Mouse (Mus musculus): Measurements from ENCODE around the gene Sbno2.
A peak's percentile ranks its signal among the peaks of the same experiment; 100 is the strongest.
"Not testable (repeated sequence)": the region's sequence is repeated elsewhere in the genome, so short reads cannot be mapped to it uniquely, and the experiment has no call there.

Sbno2 gene

GRCm38 (mm10) chr10:80057683-80058326 is 47.6 kb downstream of the Sbno2 start:
- no peak for DNase-seq (ENCODE audit: low spot score in 2 of 2)

DNA sequence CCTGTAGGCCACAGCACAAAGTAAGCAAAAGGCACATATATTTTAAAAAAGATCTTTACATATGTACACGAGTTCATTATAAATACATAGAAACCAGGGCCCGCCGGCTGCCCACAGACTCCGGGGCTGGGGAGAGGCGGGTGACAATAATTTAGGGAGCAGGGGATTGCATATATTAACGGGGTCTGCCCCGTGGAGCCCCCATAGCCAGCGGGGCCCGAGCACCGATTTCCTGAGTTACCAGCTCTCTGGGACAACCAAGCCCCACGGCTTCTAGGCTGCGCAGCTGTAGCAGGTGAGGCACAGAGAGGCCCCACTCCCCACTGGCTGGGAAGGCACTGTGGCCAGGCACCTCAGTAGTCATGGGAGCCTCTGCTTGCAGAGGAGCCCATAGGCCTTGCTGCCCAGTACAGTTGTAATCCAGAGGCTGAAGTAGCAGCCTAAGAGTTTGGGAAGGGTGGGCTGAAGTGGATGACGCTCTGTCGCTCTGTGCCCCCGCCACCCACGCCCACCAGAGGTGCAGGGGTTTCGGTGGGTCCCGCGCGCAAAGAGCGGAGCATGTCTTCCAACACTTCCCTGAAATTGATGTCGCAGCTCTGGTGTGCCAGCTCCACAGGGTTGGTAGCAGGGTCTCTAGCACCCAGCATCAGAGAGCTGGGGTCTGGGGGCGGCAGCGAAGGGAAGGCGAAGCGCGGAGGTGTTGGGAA is 48.2 kb downstream of the Sbno2 start:
- no peak for DNase-seq (ENCODE audit: low spot score in 2 of 2)

DNA sequence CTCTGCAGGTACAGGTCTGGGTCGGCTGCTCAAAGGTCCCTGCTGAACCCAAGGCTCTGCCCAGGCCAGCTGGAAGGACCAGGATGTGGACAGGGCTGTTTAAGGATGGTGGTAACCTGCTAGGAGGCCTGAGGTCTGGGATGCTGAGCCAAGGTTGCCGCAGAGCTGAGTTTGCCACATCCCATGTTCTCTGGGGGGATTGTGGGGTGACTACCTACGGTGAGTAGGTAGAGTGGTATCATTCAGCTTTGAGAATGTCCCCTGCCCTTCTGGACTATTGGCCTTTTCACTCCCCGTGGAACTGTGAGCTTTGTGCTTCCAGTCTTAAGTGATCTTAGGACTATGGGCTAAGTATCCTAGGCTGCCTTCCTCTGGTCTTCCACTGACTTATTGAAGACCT is 48.9 kb downstream of the Sbno2 start:
- DNase-seq (ENCODE audit: low spot score in 2 of 2) = no peak

DNA sequence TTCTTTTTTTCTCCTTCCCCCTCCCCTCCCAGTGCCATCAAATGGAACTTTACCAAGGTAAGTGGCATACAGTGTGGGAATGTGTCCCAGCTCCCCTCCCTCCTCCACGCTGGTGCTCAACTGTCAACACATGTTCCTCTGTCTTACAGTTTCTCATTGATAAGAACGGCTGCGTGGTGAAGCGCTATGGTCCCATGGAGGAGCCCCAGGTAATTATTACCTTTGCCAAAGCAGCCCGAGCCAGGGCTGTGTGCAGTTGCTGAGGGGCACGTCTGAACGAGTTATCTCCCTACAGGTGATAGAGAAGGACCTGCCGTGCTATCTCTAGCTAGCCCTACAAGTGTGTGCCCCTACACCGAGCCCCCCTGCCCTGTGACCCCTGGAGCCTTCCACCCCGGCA is 49.5 kb downstream of the Sbno2 start:
- DNase-seq (ENCODE audit: low spot score in 2 of 2) = no peak

DNA sequence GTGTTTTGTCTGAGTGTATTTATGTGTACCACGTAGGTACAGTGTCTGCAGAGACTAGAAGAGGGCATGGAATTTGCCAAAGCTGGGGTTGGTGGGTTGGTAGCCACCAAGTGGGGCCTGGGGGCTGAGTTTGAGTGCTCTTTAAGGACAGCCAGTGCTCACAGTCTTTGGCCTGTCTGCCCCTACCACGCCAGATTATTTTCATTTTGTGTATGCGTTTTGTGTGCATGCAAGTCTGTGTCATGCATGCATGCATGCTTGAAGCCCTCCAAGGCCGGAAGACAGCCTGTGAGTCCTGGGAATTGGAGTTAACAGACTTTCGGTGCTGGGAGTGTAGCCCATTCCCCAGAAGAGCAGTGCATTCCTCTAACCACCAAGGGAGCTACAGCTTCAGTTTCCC is 50.0 kb downstream of the Sbno2 start:
- DNase-seq (ENCODE audit: low spot score in 2 of 2) = no peak

GRCm38 (mm10) chr10:80054911-80055310 is 50.5 kb downstream of the Sbno2 start:
- not testable (repeated sequence) for DNase-seq (ENCODE audit: low spot score in 2 of 2)

DNA sequence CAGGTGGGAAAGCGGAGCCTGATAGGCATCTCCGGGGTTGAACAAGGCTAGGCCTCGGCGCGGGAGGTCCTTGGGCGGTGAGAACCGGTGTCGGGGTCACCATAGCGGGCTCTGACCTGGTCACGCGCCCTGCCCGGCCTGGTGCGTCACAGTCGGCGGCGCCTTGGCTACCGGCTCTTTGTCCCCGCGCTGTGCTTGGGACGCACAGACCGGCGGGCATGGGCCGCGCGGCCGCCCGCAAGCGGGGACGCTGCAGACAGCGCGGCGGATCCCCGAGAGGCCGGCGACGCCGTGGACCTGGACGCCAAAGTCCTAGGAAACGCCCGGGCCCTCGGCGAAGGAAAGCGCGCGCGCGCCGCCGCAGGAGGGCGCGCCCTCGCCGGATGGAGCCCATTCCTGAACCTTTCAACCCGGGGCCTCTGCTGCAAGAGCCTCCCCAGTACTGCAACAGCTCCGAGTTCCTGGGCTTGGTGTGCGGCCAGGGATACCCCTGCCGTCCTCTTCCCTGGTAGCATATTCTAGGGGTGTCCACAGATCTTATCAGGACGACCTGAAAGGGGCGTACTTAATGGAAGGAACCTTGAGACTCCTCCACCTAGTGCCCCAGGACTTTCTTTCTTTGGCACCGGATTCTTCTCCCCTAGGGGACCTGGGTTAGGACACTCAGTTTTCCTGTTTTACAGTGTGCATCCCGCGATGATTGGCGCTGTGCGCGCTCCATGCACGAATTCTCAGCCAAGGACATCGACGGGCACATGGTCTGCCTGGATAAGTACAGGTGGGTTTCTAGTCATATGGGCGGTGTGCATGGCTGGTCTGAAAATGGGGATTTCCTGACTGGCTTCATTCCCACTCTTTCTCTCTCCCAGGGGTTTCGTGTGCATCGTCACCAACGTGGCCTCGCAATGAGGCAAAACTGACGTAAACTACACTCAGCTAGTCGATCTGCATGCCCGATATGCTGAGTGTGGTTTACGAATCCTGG is 51.2 kb downstream of the Sbno2 start:
- DNase-seq (ENCODE audit: low spot score in 2 of 2) = peak; percentile 55 to 66

GRCm38 (mm10) chr10:80053259-80053780 is 52.1 kb downstream of the Sbno2 start:
- DNase-seq (ENCODE audit: low spot score in 2 of 2) = peak; percentile 100

- DNase-seq (ENCODE audit: low spot score in 2 of 2) = no peak
Measured at GRCm38 (mm10) chr10:80052374-80052764, 53.0 kb downstream of the Sbno2 start.

GRCm38 (mm10) chr10:80051618-80052373 is 53.6 kb downstream of the Sbno2 start:
- DNase-seq (ENCODE audit: low spot score in 2 of 2) = no peak

GRCm38 (mm10) chr10:80050885-80051617 is 54.3 kb downstream of the Sbno2 start:
- DNase-seq (ENCODE audit: low spot score in 2 of 2) = no peak

DNA sequence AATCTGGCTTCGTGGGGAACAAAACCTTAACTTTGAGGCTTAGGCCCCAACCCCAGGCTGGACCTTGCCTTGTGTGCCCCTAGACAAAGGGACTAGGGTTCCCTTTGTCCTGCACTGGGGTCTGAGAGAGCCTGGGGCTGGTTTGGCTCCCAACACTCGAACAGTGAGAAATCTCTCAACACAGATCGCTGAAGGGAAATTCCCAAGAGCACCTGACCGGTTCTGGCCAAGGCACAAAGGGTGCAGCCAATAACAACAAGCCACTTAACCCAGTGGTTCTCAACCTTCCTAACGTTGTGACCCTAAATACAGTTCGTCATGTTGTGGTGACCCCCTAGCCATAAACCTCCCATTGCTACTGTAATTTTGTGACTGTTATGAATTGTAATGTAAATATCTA is 55.1 kb downstream of the Sbno2 start:
- DNase-seq (ENCODE audit: low spot score in 2 of 2) = no peak

DNA sequence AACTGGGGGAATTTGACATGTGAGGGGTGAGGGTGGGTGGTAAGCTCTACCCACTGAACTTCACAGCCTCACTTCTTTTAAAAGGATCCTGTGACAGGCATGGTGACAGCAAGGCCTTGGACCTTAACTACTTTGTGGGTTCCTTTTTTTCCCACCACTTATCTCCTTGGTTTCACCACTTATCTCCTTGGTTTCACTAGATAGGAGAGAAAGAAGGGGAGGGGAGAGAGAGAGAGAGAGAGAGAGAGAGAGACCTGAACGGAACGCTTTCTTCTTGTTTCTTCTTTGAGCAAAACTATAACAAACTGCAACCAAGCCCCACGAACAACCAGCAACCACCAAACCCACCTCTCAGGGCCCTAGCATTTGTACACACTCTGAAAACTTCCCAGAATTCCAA is 56.5 kb downstream of the Sbno2 start:
- no peak for DNase-seq (ENCODE audit: low spot score in 2 of 2)

DNA sequence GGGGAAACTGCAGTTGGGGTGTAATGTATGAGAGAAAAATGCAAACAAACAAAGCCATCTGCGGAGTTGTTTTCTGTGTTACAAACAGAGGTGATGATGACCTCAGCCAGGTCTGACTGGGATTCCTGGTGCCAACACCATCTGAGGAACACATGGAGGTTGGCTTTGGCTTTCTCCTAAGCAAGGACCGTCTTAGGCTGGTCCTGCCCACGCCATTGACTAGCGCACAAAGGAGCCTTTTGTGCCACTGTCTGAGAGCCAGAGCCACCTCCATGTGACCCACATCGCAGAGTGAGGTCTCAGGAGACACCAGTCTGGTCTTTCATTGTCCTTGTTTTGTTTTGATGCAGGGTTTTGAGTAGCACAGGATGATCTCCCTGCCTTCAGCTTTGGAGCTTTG is 57.0 kb downstream of the Sbno2 start:
- no peak for DNase-seq (ENCODE audit: low spot score in 2 of 2)

DNA sequence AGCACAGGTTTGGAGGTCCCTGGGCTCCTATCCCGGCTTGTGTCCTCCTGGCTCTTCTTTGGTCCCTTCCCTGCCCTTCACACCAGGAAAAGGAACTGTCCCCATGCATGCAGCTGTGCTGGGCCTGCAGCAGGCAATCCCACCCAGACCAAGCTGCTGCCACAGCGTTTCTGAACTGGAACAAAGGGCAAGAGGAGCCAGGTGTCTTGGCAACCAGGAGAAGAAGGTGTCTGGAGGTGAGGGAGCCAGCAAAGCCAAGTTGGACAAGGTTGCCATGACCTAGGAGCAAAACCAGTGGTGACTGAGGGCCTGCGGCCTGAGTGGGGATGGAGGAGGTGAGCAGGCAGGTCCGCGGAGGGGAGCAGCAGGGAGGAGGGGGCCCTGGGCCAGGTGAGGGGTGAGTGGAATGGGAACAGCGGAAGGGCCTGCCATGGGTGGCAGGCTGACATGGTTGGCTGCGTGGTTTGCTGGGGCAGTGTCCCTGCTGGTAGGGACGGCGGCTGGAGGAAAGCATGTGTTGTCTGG is 58.3 kb downstream of the Sbno2 start, which contains the start of gene Gpx4:
Gene Gpx4 (plus strand): TSS at position 126 of the 525 bp plus-strand sequence.
- DNase-seq (ENCODE audit: low spot score in 2 of 2) = no peak

GRCm38 (mm10) chr10:80045766-80046165 is 59.6 kb downstream of the Sbno2 start:
- DNase-seq (ENCODE audit: low spot score in 2 of 2) = no peak

GRCm38 (mm10) chr10:80045364-80045763 is 60.0 kb downstream of the Sbno2 start:
- DNase-seq (ENCODE audit: low spot score in 2 of 2) = not testable (repeated sequence)

- DNase-seq (ENCODE audit: low spot score in 2 of 2) = no peak
Measured at GRCm38 (mm10) chr10:80044087-80044486, 61.3 kb downstream of the Sbno2 start.

GRCm38 (mm10) chr10:80041409-80042060 is 63.8 kb downstream of the Sbno2 start:
- DNase-seq (ENCODE audit: low spot score in 2 of 2) = not testable (repeated sequence)

GRCm38 (mm10) chr10:80039559-80039979 is 65.8 kb downstream of the Sbno2 start, which contains the start of gene Polr2e:
Polr2e (minus strand) TSS chr10:80039795.
- DNase-seq (ENCODE audit: low spot score in 2 of 2) = peak; percentile 95 to 97

Data from spleen, postnatal 36 days (tissue).